Mouse (Mus musculus) embryonic facial prominence, embryonic 10.5 days (tissue): ENCODE results near the gene Stk19. TPM values are rescaled to one million over a fixed set of nuclear protein-coding genes. Genes with fewer than 3 reads are reported as not detected.

Source experiments
- DNase-seq: peaks from one replicate; pipeline ENCODE4 v3.0.0-alpha.2; 2017; ENCODE audit warnings: low spot score
- H3K27ac ChIP-seq: fragments of 300-500 bp; sonication (generic); replicated peaks from 2 replicates; pipeline ENCODE4 v1.5.1; 2016; ENCODE audit warnings: mild to moderate bottlenecking
- H3K27me3 ChIP-seq: fragments of 300-500 bp; sonication (generic); replicated peaks from 2 replicates; pipeline ENCODE4 v1.6.1; 2016; ENCODE audit warnings: low read depth, mild to moderate bottlenecking; ENCODE audit not compliant: poor library complexity, severe bottlenecking
- H3K36me3 ChIP-seq: fragments of 300-500 bp; sonication (generic); replicated peaks from 2 replicates; pipeline ENCODE4 v1.6.1; 2016; ENCODE audit warnings: mild to moderate bottlenecking, moderate library complexity
- H3K4me1 ChIP-seq: fragments of 300-500 bp; sonication (generic); 2 replicates; pipeline ENCODE4 v1.6.1; 2016
- H3K4me3 ChIP-seq: fragments of 300-500 bp; sonication (generic); 2 replicates; pipeline ENCODE4 v1.5.1; 2016; ENCODE audit warnings: mild to moderate bottlenecking, moderate library complexity
- H3K9me3 ChIP-seq: fragments of 300-500 bp; sonication (generic); 2 replicates; pipeline ENCODE4 v1.6.1; 2016; ENCODE audit warnings: mild to moderate bottlenecking
- WGBS: fragments of 180-500 bp; shearing (Covaris S2); methylation state at CpG from one replicate; pipeline ENCODE4 v1.1.7; 2016; 5-methylcytosine and 5-hydroxymethylcytosine counted together
- polyA plus RNA-seq: library from polyadenylated mRNA; unstranded; fragments of >200 nt; fragmentation: Nextera tagmentation; extraction: Ambion mirVana; gene quantifications from 2 replicates; pipeline ENCODE4 v1.2.1, GENCODE M21; 2016

The Stk19 gene
- polyA plus RNA-seq, 1 experiment from 2014 or later: 24.6 TPM

DNA sequence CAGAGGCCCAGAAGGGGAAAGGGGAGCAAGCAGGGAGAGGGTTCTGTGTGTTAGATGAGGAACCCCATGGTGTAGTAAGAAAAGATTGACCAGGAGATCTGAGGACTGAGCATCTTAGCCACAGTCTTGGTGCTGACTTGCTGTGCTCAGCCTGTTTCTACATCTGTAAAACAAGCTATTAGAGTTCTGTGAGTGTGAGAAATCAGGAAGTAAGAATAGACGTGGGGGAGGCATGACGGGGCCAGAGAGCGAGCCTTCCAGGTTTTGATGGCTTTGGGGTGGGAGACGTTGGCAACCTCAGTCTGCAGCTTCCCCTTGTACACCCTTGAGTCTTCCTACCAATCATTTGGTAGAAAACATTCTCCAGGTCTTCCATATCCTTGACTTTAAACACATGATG lies 21.9 kb upstream of the Stk19 start:
- no peak overlapping the region for H3K27ac ChIP-seq
- DNase-seq: no peak
- H3K4me1 ChIP-seq: no peaks in the 10 kb centered on the region; the same call in 1 of the 2 replicates
- WGBS: 87% methylated on average over 4 of the region's 4 CpGs
- H3K36me3 ChIP-seq: peaks cover 51% of the 10 kb centered on the region
- H3K4me3 ChIP-seq: no peak overlapping the region
- no peaks in the 10 kb centered on the region for H3K9me3 ChIP-seq
- 0 out of 2 replicates have a peak, but pooled peaks cover 8% of the 10 kb centered on the region for H3K27me3 ChIP-seq

GRCm38 (mm10) chr17:34855825-34856224 lies 19.1 kb upstream of the Stk19 start:
- 45% methylated on average over 3 of the region's 3 CpGs for WGBS
- Histone ChIP-seq H3K9me3 (no peaks in the 10 kb centered on the region), H3K27me3 (no peaks in the 10 kb centered on the region), H3K36me3 (peaks cover 70% of the 10 kb centered on the region), H3K27ac (no peak overlapping the region), H3K4me1 (peaks cover 23% of the 10 kb centered on the region), H3K4me3 (no peak overlapping the region)
- DNase-seq: peak; percentile 59

GRCm38 (mm10) chr17:34854761-34855160 lies 18.0 kb upstream of the Stk19 start:
- H3K4me1 ChIP-seq: peaks cover 24% of the 10 kb centered on the region
- 78% methylated on average over 3 of the region's 3 CpGs for WGBS
- no peak overlapping the region for H3K4me3 ChIP-seq
- H3K27me3 ChIP-seq: no peaks in the 10 kb centered on the region
- no peak for DNase-seq
- no peak overlapping the region for H3K27ac ChIP-seq
- H3K9me3 ChIP-seq: no peaks in the 10 kb centered on the region
- H3K36me3 ChIP-seq: peaks cover 70% of the 10 kb centered on the region

GRCm38 (mm10) chr17:34853511-34853910 lies 16.8 kb upstream of the Stk19 start:
- DNase-seq: no peak
- H3K27me3 ChIP-seq: no peaks in the 10 kb centered on the region
- peaks cover 65% of the 10 kb centered on the region for H3K36me3 ChIP-seq
- WGBS: 60% methylated on average over 8 of the region's 8 CpGs
- peaks cover 32% of the 10 kb centered on the region for H3K4me1 ChIP-seq
- no peak overlapping the region for H3K27ac ChIP-seq
- H3K4me3 ChIP-seq: no peak overlapping the region
- no peaks in the 10 kb centered on the region for H3K9me3 ChIP-seq

- H3K27me3 ChIP-seq: no peaks in the 10 kb centered on the region
- no peaks in the 10 kb centered on the region for H3K9me3 ChIP-seq
- peak overlapping the region; percentile 93 for H3K4me3 ChIP-seq
- peaks cover 32% of the 10 kb centered on the region for H3K4me1 ChIP-seq
- H3K27ac ChIP-seq: peak overlapping the region; percentile 91
- DNase-seq: no peak
- peaks cover 65% of the 10 kb centered on the region for H3K36me3 ChIP-seq
- WGBS: 2% methylated on average over 25 of the region's 25 CpGs
Measured at GRCm38 (mm10) chr17:34850517-34851125, 13.9 kb upstream of the Stk19 start.

- no peaks in the 10 kb centered on the region for H3K27me3 ChIP-seq
- peaks cover 65% of the 10 kb centered on the region for H3K36me3 ChIP-seq
- H3K4me3 ChIP-seq: peak within 1 kb of the TSS; percentile 93
- no peaks in the 10 kb centered on the region for H3K9me3 ChIP-seq
- WGBS: under 1% methylated on average over 65 of the region's 65 CpGs
- peak within 1 kb of the TSS; percentile 91 for H3K27ac ChIP-seq
- H3K4me1 ChIP-seq: peaks cover 32% of the 10 kb centered on the region
- DNase-seq: peak; percentile 99
Measured at GRCm38 (mm10) chr17:34849722-34850516, 13.2 kb upstream of the Stk19 start, which contains the start of the genes Skiv2l and Nelfe. Gene Skiv2l, minus strand, starts transcription at chr17:34850210. Gene Nelfe, plus strand, starts transcription at chr17:34850391.

DNA sequence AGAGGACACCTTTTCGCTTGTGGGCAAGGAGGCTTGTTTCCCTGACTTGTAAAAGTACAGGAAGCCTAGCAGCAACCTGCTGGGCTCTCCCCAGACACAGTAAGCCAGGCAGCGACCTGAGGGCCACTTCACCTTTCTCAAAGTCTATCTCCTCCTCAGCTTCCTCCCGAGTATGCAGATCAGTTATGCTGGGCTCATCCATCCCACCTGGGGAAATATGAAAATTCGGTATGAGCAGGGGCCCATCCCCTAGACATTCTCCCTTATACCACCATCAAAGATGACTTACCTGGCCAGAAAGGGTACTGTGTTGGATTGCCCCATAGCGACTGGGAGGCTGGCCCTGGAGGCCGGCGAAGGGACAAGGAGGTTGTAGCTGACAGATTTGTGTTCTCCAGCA lies 10.9 kb upstream of the Stk19 start:
- DNase-seq: no peak
- peaks cover 65% of the 10 kb centered on the region for H3K36me3 ChIP-seq
- H3K27ac ChIP-seq: no peak overlapping the region
- H3K4me3 ChIP-seq: no peak overlapping the region
- H3K9me3 ChIP-seq: no peaks in the 10 kb centered on the region
- WGBS: 94% methylated on average over 7 of the region's 7 CpGs
- H3K27me3 ChIP-seq: no peaks in the 10 kb centered on the region
- peaks cover 27% of the 10 kb centered on the region for H3K4me1 ChIP-seq

- Histone ChIP-seq H3K36me3 (peaks cover 65% of the 10 kb centered on the region), H3K4me1 (peaks cover 23% of the 10 kb centered on the region), H3K9me3 (no peaks in the 10 kb centered on the region), H3K27ac (no peak overlapping the region), H3K27me3 (no peaks in the 10 kb centered on the region), H3K4me3 (no peak overlapping the region)
- no peak for DNase-seq
- 89% methylated on average over 6 of the region's 6 CpGs for WGBS
Measured at GRCm38 (mm10) chr17:34847192-34847591, 10.4 kb upstream of the Stk19 start.

- no peak for DNase-seq
- H3K27me3 ChIP-seq: no peaks in the 10 kb centered on the region
- WGBS: 93% methylated on average over 13 of the region's 13 CpGs
- H3K27ac ChIP-seq: no peak overlapping the region
- H3K4me1 ChIP-seq: peaks cover 8% of the 10 kb centered on the region
- H3K4me3 ChIP-seq: no peak overlapping the region; the same call in 1 of the 2 replicates
- H3K36me3 ChIP-seq: peaks cover 84% of the 10 kb centered on the region
- H3K9me3 ChIP-seq: no peaks in the 10 kb centered on the region
Measured at GRCm38 (mm10) chr17:34844884-34845283, 8.1 kb upstream of the Stk19 start.

GRCm38 (mm10) chr17:34840736-34841307 lies 4.1 kb upstream of the Stk19 start:
- H3K4me3 ChIP-seq: 0 out of 2 replicates have a peak overlapping the region, but pooled peaks have one; percentile 25
- WGBS: 87% methylated on average over 6 of the region's 6 CpGs
- no peaks in the 10 kb centered on the region for H3K9me3 ChIP-seq
- DNase-seq: no peak
- no peaks in the 10 kb centered on the region for H3K27me3 ChIP-seq
- H3K4me1 ChIP-seq: peaks cover 23% of the 10 kb centered on the region
- H3K36me3 ChIP-seq: peaks cover 80% of the 10 kb centered on the region
- no peak overlapping the region for H3K27ac ChIP-seq

- WGBS: 89% methylated on average over 7 of the region's 7 CpGs
- peak overlapping the region; percentile 78 for H3K4me3 ChIP-seq
- no peaks in the 10 kb centered on the region for H3K27me3 ChIP-seq
- H3K9me3 ChIP-seq: no peaks in the 10 kb centered on the region
- H3K27ac ChIP-seq: no peak overlapping the region
- H3K4me1 ChIP-seq: peaks cover 27% of the 10 kb centered on the region
- peaks cover 61% of the 10 kb centered on the region for H3K36me3 ChIP-seq
- no peak for DNase-seq
Measured at GRCm38 (mm10) chr17:34838785-34839184, 2.0 kb upstream of the Stk19 start.

GRCm38 (mm10) chr17:34837464-34838324 lies 949 bp upstream of the Stk19 start:
- peak; percentile 16 for DNase-seq
- Histone ChIP-seq H3K27ac (peak overlapping the region; percentile 83), H3K27me3 (no peaks in the 10 kb centered on the region), H3K4me1 (peaks cover 27% of the 10 kb centered on the region), H3K9me3 (no peaks in the 10 kb centered on the region), H3K36me3 (peaks cover 61% of the 10 kb centered on the region), H3K4me3 (peak overlapping the region; percentile 78)
- 38% methylated on average over 43 of the region's 43 CpGs for WGBS
